Mouse (Mus musculus): ENCODE measurements around the gene Smg7. TPM values are rescaled to one million over a fixed set of nuclear protein-coding genes. Genes with fewer than 3 reads are reported as not detected.

Smg7 gene
- polyA plus RNA-seq (2015; fragmentation: Nextera tagmentation; extraction: Ambion mirVana) = 8.8 and 9.0 TPM in 2 replicates

- Histone ChIP-seq H3K4me2 (peak within 1 kb of the TSS; percentile 92), H3K36me3 (replicated peaks) (0 out of 2 replicates have a peak, but pooled peaks cover 4% of the 10 kb centered on the region), H3K27me3 (no peaks in the 10 kb centered on the region), H3K9me3 (replicated peaks) (no peaks in the 10 kb centered on the region), H3K4me1 (replicated peaks) (peaks cover 40% of the 10 kb centered on the region), H3K27ac (replicated peaks) (peak within 1 kb of the TSS; percentile 99), H3K4me3 (replicated peaks) (peak within 1 kb of the TSS; percentile 96), H3K9ac (peak within 1 kb of the TSS; percentile 93)
- under 1% methylated on average over 90 of the region's 93 CpGs for WGBS (ENCODE audit: insufficient replicate concordance)
- peak; percentile 38 for ATAC-seq (ENCODE audit: insufficient read depth)
These were observed at the start of gene Smg7 for GRCm38 (mm10) chr1:152901765-152902664. Gene Smg7, minus strand, starts transcription at chr1:152902646.

DNA sequence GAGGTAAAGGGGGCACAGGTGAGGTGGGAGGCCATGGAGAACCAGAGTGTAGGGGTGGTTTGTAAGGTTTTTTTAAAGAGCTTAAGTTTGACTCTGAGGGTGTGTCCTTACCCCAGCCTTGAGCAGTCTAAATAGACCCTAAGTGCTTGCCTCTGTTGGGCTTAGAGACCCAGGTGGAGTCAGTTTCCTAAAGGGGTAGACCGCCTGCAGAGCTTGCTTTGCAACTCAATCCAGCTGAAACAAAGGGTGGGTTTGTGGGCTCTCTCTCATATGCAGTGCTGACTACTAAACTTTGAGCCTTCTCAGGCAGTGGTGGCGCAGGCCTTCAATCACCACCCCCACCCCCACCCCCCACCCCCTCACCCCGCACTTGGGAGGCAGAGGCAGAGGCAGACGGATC lies 40.5 kb upstream of the Smg7 start:
- no peak overlapping the region for H3K9ac ChIP-seq
- no peaks in the 10 kb centered on the region for H3K36me3 ChIP-seq (replicated peaks)
- H3K4me3 ChIP-seq (replicated peaks) = no peak overlapping the region
- ATAC-seq (ENCODE audit: insufficient read depth) = no peak
- no peak overlapping the region for H3K4me2 ChIP-seq
- no peaks in the 10 kb centered on the region for H3K9me3 ChIP-seq (replicated peaks)
- no peak overlapping the region for H3K27ac ChIP-seq (replicated peaks)
- WGBS (ENCODE audit: insufficient replicate concordance) = 43% methylated on average over 4 of the region's 4 CpGs
- H3K27me3 ChIP-seq = no peaks in the 10 kb centered on the region
- no peaks in the 10 kb centered on the region for H3K4me1 ChIP-seq (replicated peaks)

- H3K27me3 ChIP-seq = no peaks in the 10 kb centered on the region
- no peak overlapping the region for H3K9ac ChIP-seq
- ATAC-seq (ENCODE audit: insufficient read depth) = no peak
- no peaks in the 10 kb centered on the region for H3K4me1 ChIP-seq (replicated peaks)
- H3K27ac ChIP-seq (replicated peaks) = no peak overlapping the region
- H3K36me3 ChIP-seq (replicated peaks) = no peaks in the 10 kb centered on the region
- WGBS (ENCODE audit: insufficient replicate concordance) = 72% methylated on average over 5 of the region's 5 CpGs
- no peak overlapping the region for H3K4me2 ChIP-seq
- H3K4me3 ChIP-seq (replicated peaks) = no peak overlapping the region
- no peaks in the 10 kb centered on the region for H3K9me3 ChIP-seq (replicated peaks)
These were observed 33.9 kb upstream of the Smg7 start for GRCm38 (mm10) chr1:152936365-152936764.

DNA sequence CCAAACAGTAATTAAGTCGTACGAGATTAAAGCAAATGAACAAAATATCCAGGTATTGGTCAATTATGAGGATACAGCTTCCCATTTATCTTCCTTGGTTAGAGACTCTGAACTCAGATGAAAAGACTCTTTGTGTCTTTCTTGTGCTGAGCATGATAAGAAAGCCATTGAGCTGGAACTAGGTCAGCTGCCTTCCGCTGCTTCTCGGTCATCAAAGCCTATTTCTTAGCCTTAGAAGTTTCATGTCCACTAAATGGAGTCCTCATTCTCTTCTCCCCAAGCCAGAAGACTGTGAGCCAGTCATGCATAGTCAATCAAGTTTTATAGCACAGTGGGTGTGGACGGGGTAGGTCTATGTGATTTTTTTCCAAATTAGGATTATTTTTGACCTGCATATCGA lies 33.0 kb upstream of the Smg7 start:
- Histone ChIP-seq H3K9ac (no peak overlapping the region), H3K27me3 (no peaks in the 10 kb centered on the region), H3K36me3 (replicated peaks) (no peaks in the 10 kb centered on the region), H3K4me2 (no peak overlapping the region), H3K9me3 (replicated peaks) (no peaks in the 10 kb centered on the region), H3K27ac (replicated peaks) (no peak overlapping the region), H3K4me1 (replicated peaks) (no peaks in the 10 kb centered on the region), H3K4me3 (replicated peaks) (no peak overlapping the region)
- ATAC-seq (ENCODE audit: insufficient read depth) = no peak
- WGBS (ENCODE audit: insufficient replicate concordance) = 70% methylated on average over 6 of the region's 6 CpGs

GRCm38 (mm10) chr1:152933962-152934361 lies 31.5 kb upstream of the Smg7 start:
- Histone ChIP-seq H3K27ac (replicated peaks) (no peak overlapping the region), H3K4me2 (peak overlapping the region; percentile 13; the same call in 1 of the 2 replicates), H3K9ac (no peak overlapping the region), H3K36me3 (replicated peaks) (no peaks in the 10 kb centered on the region), H3K4me3 (replicated peaks) (no peak overlapping the region), H3K4me1 (replicated peaks) (no peaks in the 10 kb centered on the region), H3K27me3 (no peaks in the 10 kb centered on the region), H3K9me3 (replicated peaks) (no peaks in the 10 kb centered on the region)
- 29% methylated on average over 11 of the region's 11 CpGs for WGBS (ENCODE audit: insufficient replicate concordance)
- no peak for ATAC-seq (ENCODE audit: insufficient read depth)

DNA sequence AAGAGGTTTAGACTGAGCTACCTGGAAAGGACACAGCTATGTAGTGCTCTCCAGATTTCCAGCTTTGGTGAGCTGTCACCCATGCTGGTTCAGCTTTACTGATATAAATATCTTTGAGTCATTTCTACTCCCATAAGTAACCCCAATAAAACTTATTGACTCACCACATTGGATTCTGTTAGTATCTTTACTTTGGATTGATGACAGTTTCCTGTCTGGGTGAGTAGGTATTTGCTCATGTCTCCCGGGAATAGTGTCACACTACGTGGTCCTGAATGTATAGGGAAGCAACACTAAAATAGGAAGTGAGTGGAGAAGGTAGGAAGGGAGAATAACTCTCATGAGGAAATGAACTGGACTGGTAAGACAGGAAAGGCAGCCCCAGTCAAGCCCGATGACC lies 19.3 kb upstream of the Smg7 start:
- no peaks in the 10 kb centered on the region for H3K27me3 ChIP-seq
- no peaks in the 10 kb centered on the region for H3K4me1 ChIP-seq (replicated peaks)
- no peaks in the 10 kb centered on the region for H3K9me3 ChIP-seq (replicated peaks)
- H3K27ac ChIP-seq (replicated peaks) = no peak overlapping the region
- ATAC-seq (ENCODE audit: insufficient read depth) = no peak
- H3K4me2 ChIP-seq = no peak overlapping the region
- no peak overlapping the region for H3K4me3 ChIP-seq (replicated peaks)
- H3K9ac ChIP-seq = no peak overlapping the region
- WGBS (ENCODE audit: insufficient replicate concordance) = 47% methylated on average over 3 of the region's 3 CpGs
- no peaks in the 10 kb centered on the region for H3K36me3 ChIP-seq (replicated peaks)

GRCm38 (mm10) chr1:152917626-152918025 lies 15.2 kb upstream of the Smg7 start:
- Histone ChIP-seq H3K4me2 (no peak overlapping the region), H3K27me3 (no peaks in the 10 kb centered on the region), H3K27ac (replicated peaks) (no peak overlapping the region), H3K9me3 (replicated peaks) (no peaks in the 10 kb centered on the region), H3K4me1 (replicated peaks) (no peaks in the 10 kb centered on the region), H3K4me3 (replicated peaks) (no peak overlapping the region), H3K9ac (no peak overlapping the region), H3K36me3 (replicated peaks) (no peaks in the 10 kb centered on the region)
- 59% methylated on average over 4 of the region's 4 CpGs for WGBS (ENCODE audit: insufficient replicate concordance)
- ATAC-seq (ENCODE audit: insufficient read depth) = no peak

- no peak overlapping the region for H3K27ac ChIP-seq (replicated peaks)
- H3K9ac ChIP-seq = no peak overlapping the region
- H3K4me1 ChIP-seq (replicated peaks) = no peaks in the 10 kb centered on the region
- no peak overlapping the region for H3K4me3 ChIP-seq (replicated peaks)
- 63% methylated on average over 5 of the region's 5 CpGs for WGBS (ENCODE audit: insufficient replicate concordance)
- H3K27me3 ChIP-seq = no peaks in the 10 kb centered on the region
- ATAC-seq (ENCODE audit: insufficient read depth) = no peak
- H3K36me3 ChIP-seq (replicated peaks) = no peaks in the 10 kb centered on the region
- no peaks in the 10 kb centered on the region for H3K9me3 ChIP-seq (replicated peaks)
- no peak overlapping the region for H3K4me2 ChIP-seq
These were observed 14.5 kb upstream of the Smg7 start for GRCm38 (mm10) chr1:152916936-152917335.

GRCm38 (mm10) chr1:152915766-152916165 lies 13.3 kb upstream of the Smg7 start:
- Histone ChIP-seq H3K36me3 (replicated peaks) (no peaks in the 10 kb centered on the region), H3K27me3 (no peaks in the 10 kb centered on the region), H3K4me1 (replicated peaks) (no peaks in the 10 kb centered on the region), H3K9ac (no peak overlapping the region), H3K4me2 (no peak overlapping the region), H3K27ac (replicated peaks) (no peak overlapping the region), H3K9me3 (replicated peaks) (no peaks in the 10 kb centered on the region), H3K4me3 (replicated peaks) (no peak overlapping the region)
- 50% methylated on average over 5 of the region's 5 CpGs for WGBS (ENCODE audit: insufficient replicate concordance)
- no peak for ATAC-seq (ENCODE audit: insufficient read depth)

GRCm38 (mm10) chr1:152913483-152914460 lies 11.3 kb upstream of the Smg7 start:
- no peak for ATAC-seq (ENCODE audit: insufficient read depth)
- Histone ChIP-seq H3K27ac (replicated peaks) (no peak overlapping the region), H3K9ac (no peak overlapping the region), H3K4me1 (replicated peaks) (no peaks in the 10 kb centered on the region), H3K4me2 (no peak overlapping the region), H3K27me3 (no peaks in the 10 kb centered on the region), H3K4me3 (replicated peaks) (no peak overlapping the region), H3K9me3 (replicated peaks) (no peaks in the 10 kb centered on the region), H3K36me3 (replicated peaks) (no peaks in the 10 kb centered on the region)
- WGBS (ENCODE audit: insufficient replicate concordance) = 60% methylated on average over 6 of the region's 6 CpGs

DNA sequence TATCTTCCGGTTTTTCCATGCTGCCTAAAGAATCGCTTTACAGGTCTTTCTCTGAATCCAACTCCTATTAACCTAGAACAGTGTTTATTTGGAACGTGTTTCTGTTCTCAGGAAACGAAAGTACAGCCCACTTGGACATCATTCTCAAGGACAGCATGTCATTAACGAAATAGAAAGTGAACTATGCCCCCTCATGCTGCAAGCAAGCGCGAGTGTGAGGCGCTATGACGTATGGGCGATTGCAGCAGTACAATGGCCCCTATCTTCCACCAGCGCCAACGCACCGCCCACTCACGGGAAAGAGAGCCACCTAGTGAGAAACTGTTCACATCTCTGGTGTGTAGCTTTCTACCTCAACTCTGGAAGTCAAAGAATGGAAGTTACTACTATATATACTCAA lies 2.0 kb upstream of the Smg7 start:
- Histone ChIP-seq H3K4me3 (replicated peaks) (peak overlapping the region; percentile 96), H3K9ac (peak overlapping the region; percentile 45), H3K36me3 (replicated peaks) (no peaks in the 10 kb centered on the region), H3K4me2 (peak overlapping the region; percentile 92), H3K27ac (replicated peaks) (peak overlapping the region; percentile 70), H3K9me3 (replicated peaks) (no peaks in the 10 kb centered on the region), H3K27me3 (no peaks in the 10 kb centered on the region), H3K4me1 (replicated peaks) (peaks cover 33% of the 10 kb centered on the region)
- 3% methylated on average over 14 of the region's 14 CpGs for WGBS (ENCODE audit: insufficient replicate concordance)
- peak; percentile 14; the same call in 1 of the 2 replicates for ATAC-seq (ENCODE audit: insufficient read depth)
